Mouse (Mus musculus) liver, embryonic 11.5 days (tissue): ENCODE measurements around the gene Nos2. TPM values are rescaled to one million over a fixed set of nuclear protein-coding genes. Genes with fewer than 3 reads are reported as not detected.

ENCODE experiments used
- ATAC-seq: fragments of 200-750 bp; cut with Nextera tagmentation; replicated peaks from 2 replicates; pipeline ENCODE4 v1.8.0; 2017; ENCODE audit warnings: moderate number of reproducible peaks, mild to moderate bottlenecking, moderate TSS enrichment, moderate library complexity; ENCODE audit not compliant: low FRiP score
- DNase-seq: peaks from one replicate; pipeline ENCODE4 v3.0.0-alpha.2; 2017; ENCODE audit warnings: low spot score
- H3K27ac ChIP-seq: fragments of 300-500 bp; sonication (generic); 2 replicates; pipeline ENCODE4 v1.5.1; 2014; ENCODE audit warnings: mild to moderate bottlenecking, low read depth, low read length, control low read depth
- H3K27me3 ChIP-seq: fragments of 300-500 bp; sonication (generic); replicated peaks from 2 replicates; pipeline ENCODE4 v1.6.1; 2014; ENCODE audit warnings: low read length, mixed read lengths; ENCODE audit not compliant: control insufficient read depth, insufficient read depth
- H3K36me3 ChIP-seq: fragments of 300-500 bp; sonication (generic); 2 replicates; pipeline ENCODE4 v1.6.1; 2014; ENCODE audit warnings: mild to moderate bottlenecking, low read length, moderate library complexity, mixed read lengths; ENCODE audit not compliant: control insufficient read depth, insufficient read depth
- H3K4me1 ChIP-seq: fragments of 300-500 bp; sonication (generic); replicated peaks from 2 replicates; pipeline ENCODE4 v1.6.1; 2014; ENCODE audit warnings: low read length, mixed read lengths; ENCODE audit not compliant: control insufficient read depth, insufficient read depth
- H3K4me2 ChIP-seq: fragments of 300-500 bp; sonication (generic); 2 replicates; pipeline ENCODE4 v1.6.1; 2014; ENCODE audit warnings: mild to moderate bottlenecking, control low read depth, moderate library complexity
- H3K4me3 ChIP-seq: fragments of 300-500 bp; sonication (generic); 2 replicates; pipeline ENCODE4 v1.5.1; 2014; ENCODE audit warnings: low read depth, low read length, control low read depth
- H3K9ac ChIP-seq: fragments of 300-500 bp; sonication (generic); 2 replicates; pipeline ENCODE4 v1.6.1; 2014; ENCODE audit warnings: low read depth, low read length, control low read depth
- H3K9me3 ChIP-seq: fragments of 300-500 bp; sonication (generic); 2 replicates; pipeline ENCODE4 v1.6.1; 2016; ENCODE audit warnings: low read length, inconsistent platforms, mixed read lengths; ENCODE audit not compliant: control insufficient read depth
- WGBS: fragments of 180-500 bp; shearing (Covaris S2); extraction: QIAGEN DNeasy Blood & Tissue Kit; methylation state at CpG from one replicate; pipeline ENCODE4 v1.1.7; 2014; 5-methylcytosine and 5-hydroxymethylcytosine counted together
- polyA plus RNA-seq: library from polyadenylated mRNA; unstranded; fragments of >200 nt; fragmentation: Nextera tagmentation; extraction: Ambion mirVana; gene quantifications from 2 replicates; pipeline ENCODE4 v1.2.1, GENCODE M21; 2014

Gene Nos2
- polyA plus RNA-seq, 1 experiment from 2014 or later: 0.21 TPM

GRCm38 (mm10) chr11:78915473-78915872 is 5.1 kb upstream of the Nos2 start:
- H3K9ac ChIP-seq: no peak overlapping the region
- DNase-seq (no peak), ATAC-seq (no peak)
- no peak overlapping the region for H3K4me2 ChIP-seq
- 66% methylated on average over 6 of the region's 6 CpGs for WGBS
- H3K36me3 ChIP-seq: no peaks in the 10 kb centered on the region
- no peak overlapping the region for H3K4me3 ChIP-seq
- no peak overlapping the region for H3K27ac ChIP-seq
- no peaks in the 10 kb centered on the region for H3K27me3 ChIP-seq
- no peaks in the 10 kb centered on the region for H3K9me3 ChIP-seq
- H3K4me1 ChIP-seq: no peaks in the 10 kb centered on the region

GRCm38 (mm10) chr11:78916410-78916809 is 4.2 kb upstream of the Nos2 start:
- no peak overlapping the region for H3K4me3 ChIP-seq
- 65% methylated on average over 1 of the region's 1 CpGs for WGBS
- no peaks in the 10 kb centered on the region for H3K36me3 ChIP-seq

GRCm38 (mm10) chr11:78919745-78920144 is 842 bp upstream of the Nos2 start:
- DNase-seq (no peak), ATAC-seq (no peak)
- Histone ChIP-seq H3K9me3 (no peaks in the 10 kb centered on the region), H3K9ac (no peak overlapping the region), H3K4me1 (peaks cover 2% of the 10 kb centered on the region), H3K27me3 (peaks cover 17% of the 10 kb centered on the region), H3K36me3 (no peaks in the 10 kb centered on the region), H3K4me3 (no peak overlapping the region), H3K4me2 (no peak overlapping the region), H3K27ac (no peak overlapping the region)
- 61% methylated on average over 4 of the region's 4 CpGs for WGBS

More at GRCm38 (mm10) chr11:78916410-78916809, 4.2 kb upstream of the Nos2 start:
- H3K4me2 ChIP-seq: no peak overlapping the region
- no peak overlapping the region for H3K27ac ChIP-seq
- H3K9me3 ChIP-seq: no peaks in the 10 kb centered on the region
- H3K4me1 ChIP-seq: no peaks in the 10 kb centered on the region
- no peaks in the 10 kb centered on the region for H3K27me3 ChIP-seq
- no peak overlapping the region for H3K9ac ChIP-seq
- DNase-seq (no peak), ATAC-seq (no peak)

GRCm38 (mm10) chr11:78922678-78923407 is 2.3 kb downstream of the Nos2 start:
- Histone ChIP-seq H3K4me2 (no peak overlapping the region), H3K27me3 (peaks cover 37% of the 10 kb centered on the region), H3K27ac (no peak overlapping the region), H3K9me3 (no peaks in the 10 kb centered on the region), H3K4me1 (peaks cover 6% of the 10 kb centered on the region), H3K9ac (no peak overlapping the region), H3K36me3 (no peaks in the 10 kb centered on the region), H3K4me3 (no peak overlapping the region)
- ATAC-seq: no peak
- DNase-seq: peak; percentile 37
- WGBS: 38% methylated on average over 8 of the region's 8 CpGs

GRCm38 (mm10) chr11:78924111-78924510 is 3.5 kb downstream of the Nos2 start:
- Histone ChIP-seq H3K4me2 (no peak overlapping the region), H3K4me3 (no peak overlapping the region), H3K27me3 (peaks cover 40% of the 10 kb centered on the region), H3K9me3 (no peaks in the 10 kb centered on the region), H3K36me3 (no peaks in the 10 kb centered on the region), H3K4me1 (peaks cover 6% of the 10 kb centered on the region), H3K27ac (no peak overlapping the region), H3K9ac (no peak overlapping the region)
- no peak for ATAC-seq
- 12% methylated on average over 9 of the region's 9 CpGs for WGBS
- DNase-seq: no peak

- H3K4me1 ChIP-seq: peaks cover 6% of the 10 kb centered on the region
- no peaks in the 10 kb centered on the region for H3K36me3 ChIP-seq
- H3K27me3 ChIP-seq: peaks cover 40% of the 10 kb centered on the region
- peak overlapping the region; percentile 54 for H3K4me2 ChIP-seq
- H3K9me3 ChIP-seq: no peaks in the 10 kb centered on the region
- peak overlapping the region; percentile 28 for H3K4me3 ChIP-seq
- H3K9ac ChIP-seq: no peak overlapping the region
- DNase-seq: peak; percentile 44
- H3K27ac ChIP-seq: no peak overlapping the region
- under 1% methylated on average over 37 of the region's 37 CpGs for WGBS
- no peak for ATAC-seq
These were observed 4.3 kb downstream of the Nos2 start for GRCm38 (mm10) chr11:78924916-78925315.

- Histone ChIP-seq H3K9me3 (no peaks in the 10 kb centered on the region), H3K4me1 (peaks cover 6% of the 10 kb centered on the region), H3K4me2 (no peak overlapping the region), H3K36me3 (no peaks in the 10 kb centered on the region), H3K9ac (no peak overlapping the region), H3K4me3 (no peak overlapping the region), H3K27me3 (peaks cover 29% of the 10 kb centered on the region), H3K27ac (no peak overlapping the region)
- 85% methylated on average over 5 of the region's 5 CpGs for WGBS
- DNase-seq (no peak), ATAC-seq (no peak)
These were observed 8.8 kb downstream of the Nos2 start for GRCm38 (mm10) chr11:78929345-78929744.

- Histone ChIP-seq H3K36me3 (no peaks in the 10 kb centered on the region), H3K4me3 (no peak overlapping the region), H3K27ac (no peak overlapping the region), H3K4me2 (no peak overlapping the region), H3K27me3 (0 out of 2 replicates have a peak, but pooled peaks cover 3% of the 10 kb centered on the region), H3K4me1 (no peaks in the 10 kb centered on the region), H3K9ac (no peak overlapping the region), H3K9me3 (no peaks in the 10 kb centered on the region)
- ATAC-seq (no peak), DNase-seq (no peak)
- WGBS: 75% methylated on average over 7 of the region's 7 CpGs
These were observed 13.7 kb downstream of the Nos2 start for GRCm38 (mm10) chr11:78934307-78934706.

- H3K36me3 ChIP-seq: no peaks in the 10 kb centered on the region
- WGBS: 72% methylated on average over 4 of the region's 4 CpGs
- H3K4me2 ChIP-seq: no peak overlapping the region
- H3K9me3 ChIP-seq: no peaks in the 10 kb centered on the region
- H3K9ac ChIP-seq: no peak overlapping the region
- no peak for DNase-seq
- no peaks in the 10 kb centered on the region for H3K4me1 ChIP-seq
- H3K4me3 ChIP-seq: no peak overlapping the region
- ATAC-seq: no peak
- 0 out of 2 replicates have a peak, but pooled peaks cover 3% of the 10 kb centered on the region for H3K27me3 ChIP-seq
- H3K27ac ChIP-seq: no peak overlapping the region
These were observed 14.1 kb downstream of the Nos2 start for GRCm38 (mm10) chr11:78934727-78935126.
